Mouse (Mus musculus): Measurements from ENCODE around the gene Picalm. TPM values are rescaled to one million over a fixed set of nuclear protein-coding genes. Genes with fewer than 3 reads are reported as not detected.
"Not testable (repeated sequence)": the region's sequence is repeated elsewhere in the genome, so short reads cannot be mapped to it uniquely, and the experiment has no call there.

Gene Picalm
- polyA plus RNA-seq, 1 experiment from 2014 or later, result 40.8 TPM

DNA sequence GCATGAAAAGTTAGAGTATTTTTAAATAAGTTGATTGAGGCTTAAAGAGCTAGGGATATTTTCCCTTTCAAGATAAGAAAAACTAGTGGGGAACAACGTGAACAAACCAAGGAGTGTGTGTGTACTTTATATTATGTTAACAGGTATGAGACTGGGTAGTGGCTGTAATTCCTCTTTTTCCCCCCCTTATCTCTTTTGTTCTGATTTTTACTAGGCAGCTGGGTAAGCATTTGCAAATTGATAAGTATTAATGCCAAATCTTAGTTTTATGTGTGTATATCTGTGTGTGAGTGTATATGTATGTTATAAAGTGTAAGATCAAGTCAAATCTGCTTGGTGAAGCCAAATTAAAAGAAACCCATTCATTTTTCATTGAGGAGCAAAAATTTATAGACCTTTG is 34.3 kb downstream of the Picalm start:
- H3K4me3 ChIP-seq, result no peak overlapping the region
- no peak for ATAC-seq (ENCODE audit: borderline replicate concordance, extremely low read depth, low FRiP score, low TSS enrichment)
- H3K36me3 ChIP-seq, result peaks cover 45% of the 10 kb centered on the region
- 66% methylated on average over 1 of the region's 1 CpGs for WGBS
- no peaks in the 10 kb centered on the region for H3K4me1 ChIP-seq
- no peaks in the 10 kb centered on the region for H3K9me3 ChIP-seq
- no peak overlapping the region for H3K9ac ChIP-seq
- no peak overlapping the region for H3K27ac ChIP-seq
- no peaks in the 10 kb centered on the region for H3K27me3 ChIP-seq
- no peak overlapping the region for H3K4me2 ChIP-seq

DNA sequence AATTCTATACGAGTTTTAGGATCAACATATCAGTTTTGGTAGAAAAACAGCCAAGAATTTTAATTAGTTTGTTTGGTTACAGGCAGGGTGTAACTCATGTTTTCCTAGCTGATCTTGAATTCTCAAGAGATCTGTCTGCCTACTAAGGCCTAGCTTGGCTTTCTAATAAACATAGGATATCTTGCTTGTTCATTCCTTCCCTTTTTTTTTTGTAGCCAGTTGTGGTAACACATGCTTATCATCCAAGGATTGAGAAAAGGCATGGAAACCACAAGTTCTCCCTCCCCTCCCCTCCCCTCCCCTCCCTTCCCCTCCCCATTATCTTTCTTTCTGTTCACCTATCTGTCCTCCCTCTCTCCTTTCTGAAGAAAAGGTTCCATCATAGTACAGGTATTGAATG is 36.0 kb downstream of the Picalm start:
- Histone ChIP-seq H3K9ac (no peak overlapping the region), H3K4me1 (no peaks in the 10 kb centered on the region), H3K27ac (no peak overlapping the region), H3K4me2 (no peak overlapping the region), H3K27me3 (no peaks in the 10 kb centered on the region), H3K9me3 (no peaks in the 10 kb centered on the region), H3K4me3 (no peak overlapping the region), H3K36me3 (peaks cover 43% of the 10 kb centered on the region)
- 70% methylated on average over 1 of the region's 1 CpGs for WGBS
- ATAC-seq (ENCODE audit: borderline replicate concordance, extremely low read depth, low FRiP score, low TSS enrichment), result no peak

DNA sequence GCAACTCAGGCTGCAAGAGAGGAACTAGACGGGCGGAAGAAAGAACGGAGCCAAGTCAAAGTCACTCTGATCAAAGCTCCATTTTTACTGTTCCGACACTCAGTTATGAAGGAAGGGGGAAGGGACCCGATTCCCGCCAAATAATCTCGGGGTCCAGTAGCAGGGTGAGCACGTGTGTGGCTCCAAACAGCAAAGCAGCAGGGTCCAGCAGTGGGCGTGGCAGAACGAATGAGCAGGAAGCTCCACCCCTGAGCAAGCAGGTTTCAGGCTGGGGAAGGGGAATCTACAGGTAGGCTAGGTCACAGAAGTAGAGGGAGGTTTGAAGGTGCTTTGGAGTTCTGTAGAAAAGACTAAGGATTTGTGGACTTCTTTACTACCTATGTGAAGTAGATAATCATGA is 37.8 kb downstream of the Picalm start:
- peaks cover 33% of the 10 kb centered on the region for H3K36me3 ChIP-seq

DNA sequence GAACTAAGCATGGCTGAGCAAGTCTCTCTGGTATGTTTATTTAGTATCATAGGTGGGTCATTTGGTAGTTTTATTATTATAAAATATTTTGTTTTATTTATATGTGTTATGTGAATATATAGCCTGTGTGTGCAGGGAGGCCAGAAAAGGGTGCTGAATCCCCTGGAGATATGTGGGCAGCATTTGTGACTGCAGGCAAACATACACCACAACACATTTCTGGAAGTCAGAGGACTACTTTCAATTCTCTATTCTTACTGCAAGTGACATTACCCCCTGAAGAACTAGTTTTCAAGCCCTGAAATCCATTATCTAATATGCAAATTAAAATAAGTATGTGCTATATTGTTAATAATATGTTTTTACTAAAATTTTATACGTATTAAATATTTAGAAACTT is 43.8 kb downstream of the Picalm start:
- H3K9ac ChIP-seq, result no peak overlapping the region
- H3K4me1 ChIP-seq, result no peaks in the 10 kb centered on the region
- no peak overlapping the region for H3K4me3 ChIP-seq
- H3K9me3 ChIP-seq, result no peaks in the 10 kb centered on the region
- no peak overlapping the region for H3K4me2 ChIP-seq
- H3K27me3 ChIP-seq, result no peaks in the 10 kb centered on the region
- ATAC-seq (ENCODE audit: borderline replicate concordance, extremely low read depth, low FRiP score, low TSS enrichment), result no peak
- peaks cover 35% of the 10 kb centered on the region for H3K36me3 ChIP-seq
- H3K27ac ChIP-seq, result no peak overlapping the region
- 96% methylated on average over 1 of the region's 1 CpGs for WGBS

More for the DNA sequence above, 37.8 kb downstream of the Picalm start:
- H3K27me3 ChIP-seq; H3K9me3 ChIP-seq; H3K9ac ChIP-seq; H3K27ac ChIP-seq; H3K4me2 ChIP-seq; H3K4me3 ChIP-seq; ATAC-seq (ENCODE audit: borderline replicate concordance, extremely low read depth, low FRiP score, low TSS enrichment); H3K4me1 ChIP-seq: not testable (repeated sequence)
- 81% methylated on average over 10 of the region's 10 CpGs for WGBS

DNA sequence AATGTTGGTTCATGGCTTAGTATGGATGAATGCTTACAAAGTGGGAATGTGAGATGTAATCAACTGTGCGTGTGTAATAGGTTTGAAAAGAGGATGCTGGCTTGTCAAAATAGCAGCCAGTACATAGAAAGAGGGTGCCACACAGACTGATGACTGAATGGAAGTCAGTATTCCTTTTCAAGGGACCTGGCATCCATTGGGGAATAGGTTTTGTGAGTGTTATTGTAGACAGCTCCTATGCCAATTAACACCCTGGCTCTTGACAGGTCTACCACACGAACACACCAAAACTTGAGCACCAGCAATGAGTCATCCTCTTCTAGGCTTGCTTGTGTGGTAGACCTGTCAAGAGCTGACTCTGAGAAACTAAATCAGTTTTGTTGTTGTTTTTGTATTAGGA is 45.6 kb downstream of the Picalm start:
- Histone ChIP-seq H3K27me3 (no peaks in the 10 kb centered on the region), H3K4me2 (no peak overlapping the region), H3K4me1 (no peaks in the 10 kb centered on the region), H3K36me3 (peaks cover 42% of the 10 kb centered on the region), H3K27ac (no peak overlapping the region), H3K4me3 (no peak overlapping the region), H3K9me3 (no peaks in the 10 kb centered on the region), H3K9ac (no peak overlapping the region)
- 78% methylated on average over 2 of the region's 2 CpGs for WGBS
- no peak for ATAC-seq (ENCODE audit: borderline replicate concordance, extremely low read depth, low FRiP score, low TSS enrichment)

DNA sequence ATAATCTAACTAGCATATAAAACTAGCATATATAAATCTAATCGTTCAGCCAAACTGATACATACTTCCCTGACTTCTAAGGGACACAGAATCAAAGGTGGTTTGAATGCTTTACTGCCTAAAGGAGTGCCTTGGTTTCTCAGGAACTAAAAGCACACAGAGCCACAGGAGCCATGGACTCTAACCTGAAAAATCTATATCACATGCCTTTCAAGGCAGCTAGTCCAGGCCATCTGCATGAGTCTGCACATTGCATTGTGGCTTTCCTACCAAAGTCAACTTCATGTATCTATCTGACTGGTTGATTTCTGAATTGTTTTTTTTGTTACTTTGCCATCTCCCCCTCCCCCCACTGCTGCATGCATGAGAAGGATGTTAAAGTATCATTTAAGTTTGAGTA is 50.6 kb downstream of the Picalm start:
- WGBS, result 86% methylated on average over 1 of the region's 1 CpGs
- Histone ChIP-seq H3K27ac (no peak overlapping the region), H3K9me3 (no peaks in the 10 kb centered on the region), H3K4me3 (no peak overlapping the region), H3K4me2 (no peak overlapping the region), H3K36me3 (peaks cover 35% of the 10 kb centered on the region), H3K27me3 (no peaks in the 10 kb centered on the region), H3K9ac (no peak overlapping the region), H3K4me1 (no peaks in the 10 kb centered on the region)
- ATAC-seq (ENCODE audit: borderline replicate concordance, extremely low read depth, low FRiP score, low TSS enrichment), result no peak

DNA sequence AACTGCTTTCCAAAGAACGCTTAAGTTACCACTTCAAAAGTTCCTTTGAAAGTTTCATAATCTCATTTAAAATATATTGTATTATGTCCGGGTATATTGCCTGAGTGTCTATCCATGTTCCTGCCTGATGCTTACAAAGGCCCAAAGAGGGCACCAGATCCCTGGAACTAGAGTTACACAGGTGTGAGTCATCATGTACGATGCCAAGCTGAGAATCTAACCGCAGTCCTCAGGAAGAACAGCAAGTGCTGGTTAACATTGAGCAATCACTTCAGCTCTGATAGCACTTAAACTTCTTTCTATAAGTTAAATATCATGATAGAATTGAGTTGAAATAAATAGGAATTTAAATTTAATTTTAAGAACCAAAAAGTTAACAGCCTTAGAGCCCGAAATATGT is 70.2 kb downstream of the Picalm start:
- 88% methylated on average over 5 of the region's 5 CpGs for WGBS
- Histone ChIP-seq H3K4me1 (no peaks in the 10 kb centered on the region), H3K27ac (no peak overlapping the region), H3K36me3 (peaks cover 33% of the 10 kb centered on the region), H3K4me2 (no peak overlapping the region), H3K9me3 (no peaks in the 10 kb centered on the region), H3K27me3 (no peaks in the 10 kb centered on the region), H3K9ac (no peak overlapping the region), H3K4me3 (no peak overlapping the region)
- no peak for ATAC-seq (ENCODE audit: borderline replicate concordance, extremely low read depth, low FRiP score, low TSS enrichment)

DNA sequence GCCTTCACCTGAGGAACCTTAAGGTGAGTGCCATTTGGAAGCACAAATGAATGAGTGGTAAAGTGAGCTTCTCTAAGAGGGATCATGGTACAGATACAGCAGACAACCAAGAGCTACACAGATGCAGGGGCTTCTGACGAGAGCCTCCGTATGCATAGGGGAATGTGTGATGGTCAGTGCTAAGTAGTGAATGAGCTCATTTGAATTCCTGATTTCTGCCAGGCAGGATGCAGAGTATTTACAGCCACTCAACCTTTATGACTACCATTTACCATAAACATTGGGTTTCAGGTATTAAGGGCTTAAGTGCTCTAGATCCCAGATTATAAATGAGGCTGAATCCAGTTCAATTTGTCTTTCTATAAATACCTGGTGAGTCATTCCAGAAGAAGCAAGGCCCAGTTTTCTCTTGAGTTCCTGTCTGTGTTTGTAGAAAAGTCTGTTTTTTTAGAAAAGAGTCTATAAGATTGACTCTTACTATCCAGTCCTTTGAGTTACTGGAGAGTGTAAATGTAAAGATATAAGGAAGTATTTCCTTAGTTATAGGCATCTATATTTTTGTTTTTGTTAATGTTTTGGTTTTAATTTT is 72.0 kb downstream of the Picalm start:
- H3K9me3 ChIP-seq, result no peaks in the 10 kb centered on the region
- WGBS, result 96% methylated on average over 2 of the region's 2 CpGs

DNA sequence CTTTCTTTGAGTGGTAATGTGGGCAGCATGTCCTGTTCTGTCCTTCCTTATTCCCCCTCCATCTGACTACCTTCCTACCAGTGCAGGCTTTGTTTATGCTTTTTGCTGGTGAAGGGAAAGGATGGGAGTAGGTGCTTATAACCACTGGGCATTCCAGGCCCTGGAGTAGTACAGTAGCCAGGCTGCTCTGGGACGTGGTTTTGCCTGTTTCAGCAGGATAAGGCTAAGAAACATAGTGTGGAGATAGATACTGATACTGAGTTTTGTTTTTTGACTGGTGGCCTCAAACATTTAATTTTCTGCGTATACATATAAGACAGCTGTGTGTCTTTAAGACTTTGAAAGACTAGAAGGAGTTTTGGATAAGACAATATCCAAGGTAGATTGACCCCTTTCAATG is 73.9 kb downstream of the Picalm start:
- no peak overlapping the region for H3K4me3 ChIP-seq

More for the DNA sequence above, 72.0 kb downstream of the Picalm start:
- no peak overlapping the region for H3K27ac ChIP-seq
- no peak for ATAC-seq (ENCODE audit: borderline replicate concordance, extremely low read depth, low FRiP score, low TSS enrichment)
- no peaks in the 10 kb centered on the region for H3K4me1 ChIP-seq
- no peak overlapping the region for H3K9ac ChIP-seq
- H3K4me3 ChIP-seq, result no peak overlapping the region
- H3K36me3 ChIP-seq, result peaks cover 33% of the 10 kb centered on the region
- H3K27me3 ChIP-seq, result no peaks in the 10 kb centered on the region
- H3K4me2 ChIP-seq, result no peak overlapping the region

DNA sequence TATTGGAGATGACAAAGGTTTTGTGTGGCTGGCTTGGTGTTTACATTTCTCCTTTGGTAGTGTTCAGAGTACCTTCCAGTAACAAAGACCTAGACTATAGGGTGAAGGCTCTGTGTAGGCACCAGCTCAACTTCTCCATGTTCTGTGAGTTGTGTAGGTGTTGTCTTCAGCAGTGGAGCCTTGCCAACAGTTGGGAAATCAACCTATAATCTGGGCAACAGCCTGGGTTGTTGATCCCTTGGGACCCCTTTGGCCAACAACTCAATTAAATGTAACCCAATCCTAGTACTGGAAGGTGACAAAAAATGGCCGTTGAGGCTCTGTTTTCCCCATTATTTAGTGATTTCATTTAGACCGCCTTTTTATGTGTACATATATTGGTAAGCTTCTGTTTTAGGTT is 80.1 kb downstream of the Picalm start:
- no peaks in the 10 kb centered on the region for H3K4me1 ChIP-seq
- no peak overlapping the region for H3K27ac ChIP-seq
- no peaks in the 10 kb centered on the region for H3K27me3 ChIP-seq
- peaks cover 32% of the 10 kb centered on the region for H3K36me3 ChIP-seq
- no peak for ATAC-seq (ENCODE audit: borderline replicate concordance, extremely low read depth, low FRiP score, low TSS enrichment)
- no peak overlapping the region for H3K4me2 ChIP-seq
- no peaks in the 10 kb centered on the region for H3K9me3 ChIP-seq
- H3K9ac ChIP-seq, result no peak overlapping the region
- H3K4me3 ChIP-seq, result no peak overlapping the region
- 91% methylated on average over 2 of the region's 2 CpGs for WGBS

More for the DNA sequence above, 73.9 kb downstream of the Picalm start:
- no peaks in the 10 kb centered on the region for H3K4me1 ChIP-seq
- WGBS, result 88% methylated on average over 2 of the region's 2 CpGs
- no peak overlapping the region for H3K9ac ChIP-seq
- no peaks in the 10 kb centered on the region for H3K9me3 ChIP-seq
- no peaks in the 10 kb centered on the region for H3K27me3 ChIP-seq
- no peak overlapping the region for H3K27ac ChIP-seq
- H3K4me2 ChIP-seq, result no peak overlapping the region
- H3K36me3 ChIP-seq, result peaks cover 42% of the 10 kb centered on the region
- ATAC-seq (ENCODE audit: borderline replicate concordance, extremely low read depth, low FRiP score, low TSS enrichment), result no peak

DNA sequence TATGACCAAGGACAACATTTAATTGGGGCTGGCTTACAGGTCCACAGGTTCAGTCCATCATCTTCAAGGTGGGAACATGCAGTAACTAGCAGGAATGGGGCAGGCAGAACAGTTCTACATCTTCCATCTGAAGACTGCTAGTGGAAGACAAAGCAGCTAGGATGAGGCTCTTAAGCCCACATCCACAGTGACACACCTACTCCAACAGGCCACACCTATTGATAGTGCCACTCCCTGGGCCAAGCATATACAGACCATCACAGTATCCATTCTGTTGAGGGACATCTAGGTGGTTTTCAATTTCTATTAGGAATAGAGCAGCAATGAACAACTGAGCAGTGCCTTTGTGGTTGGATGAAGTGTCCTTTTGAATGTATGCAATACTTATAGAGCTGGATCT is 80.9 kb downstream of the Picalm start:
- no peak for ATAC-seq (ENCODE audit: borderline replicate concordance, extremely low read depth, low FRiP score, low TSS enrichment)
- H3K9ac ChIP-seq, result no peak overlapping the region
- H3K27me3 ChIP-seq, result no peaks in the 10 kb centered on the region
- no peak overlapping the region for H3K4me2 ChIP-seq
- peaks cover 26% of the 10 kb centered on the region for H3K36me3 ChIP-seq
- H3K4me1 ChIP-seq, result no peaks in the 10 kb centered on the region
- H3K4me3 ChIP-seq, result no peak overlapping the region
- H3K9me3 ChIP-seq, result no peaks in the 10 kb centered on the region
- H3K27ac ChIP-seq, result no peak overlapping the region

DNA sequence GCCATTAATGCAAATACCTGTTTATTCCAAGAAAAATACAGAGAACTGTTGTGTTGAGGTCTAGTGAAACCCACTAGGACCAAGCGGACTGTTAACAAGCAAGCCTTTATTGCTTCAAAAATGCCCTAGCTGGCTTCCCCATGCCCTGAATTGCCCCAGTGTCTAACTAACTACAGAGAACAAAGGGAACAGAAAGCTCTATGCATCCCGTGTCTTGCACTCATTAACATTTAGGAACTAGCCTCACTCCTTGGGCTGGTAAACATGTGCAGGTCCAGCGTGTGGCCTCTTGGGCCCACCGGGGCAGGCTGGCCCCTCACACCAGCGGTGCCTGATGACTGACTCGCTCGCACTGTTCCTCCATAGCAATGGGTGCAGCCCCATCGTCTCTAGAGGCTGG is 86.5 kb downstream of the Picalm start:
- Histone ChIP-seq H3K4me1 (no peaks in the 10 kb centered on the region), H3K4me3 (no peak overlapping the region), H3K36me3 (no peaks in the 10 kb centered on the region), H3K27me3 (no peaks in the 10 kb centered on the region), H3K27ac (no peak overlapping the region), H3K4me2 (no peak overlapping the region), H3K9ac (no peak overlapping the region), H3K9me3 (no peaks in the 10 kb centered on the region)
- WGBS, result 77% methylated on average over 8 of the region's 8 CpGs
- ATAC-seq (ENCODE audit: borderline replicate concordance, extremely low read depth, low FRiP score, low TSS enrichment), result no peak

DNA sequence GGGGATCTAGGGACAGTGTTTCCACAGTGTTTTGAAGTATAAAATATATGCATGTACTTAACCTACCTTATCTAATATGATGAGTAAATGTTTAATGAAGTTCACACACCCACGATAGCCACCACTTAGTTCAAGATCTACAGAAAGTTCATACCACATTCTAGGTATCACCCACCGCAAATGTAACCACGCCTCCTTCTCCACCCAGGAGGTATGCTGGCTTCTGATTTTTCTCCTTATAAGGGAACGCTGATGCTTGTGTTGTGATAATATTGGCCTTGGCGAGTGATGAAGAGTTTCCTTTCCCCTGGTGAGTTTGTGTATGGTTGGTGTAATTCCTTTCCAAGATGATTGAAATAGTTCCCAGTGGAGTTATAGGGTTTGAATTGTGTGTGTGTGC is 88.1 kb downstream of the Picalm start:
- Histone ChIP-seq H3K36me3 (no peaks in the 10 kb centered on the region), H3K9ac (no peak overlapping the region), H3K9me3 (no peaks in the 10 kb centered on the region), H3K4me1 (no peaks in the 10 kb centered on the region), H3K27ac (no peak overlapping the region), H3K27me3 (no peaks in the 10 kb centered on the region), H3K4me2 (no peak overlapping the region), H3K4me3 (no peak overlapping the region)
- ATAC-seq (ENCODE audit: borderline replicate concordance, extremely low read depth, low FRiP score, low TSS enrichment), result no peak
- WGBS, result 64% methylated on average over 5 of the region's 5 CpGs

All from lung, embryonic 15.5 days (tissue).